Mouse (Mus musculus): ENCODE results near the gene Myd88.

Gene Myd88

GRCm38 (mm10) chr9:119290791-119291190 lies 50.4 kb downstream of the Myd88 start:
- DNase-seq (ENCODE audit: low spot score), result no peak

Measured in testis, postnatal 10 days (tissue).